Mouse (Mus musculus) activated CD4-positive, CD25-positive, alpha-beta regulatory T cell, adult 4 months (primary cell): Measurements from ENCODE around the gene Scamp3. TPM values are rescaled to one million over a fixed set of nuclear protein-coding genes. Genes with fewer than 3 reads are reported as not detected.

Source experiments
- ATAC-seq: one replicate; pipeline ENCODE4 v1.8.0; 2017
- polyA plus RNA-seq, 2 experiments: library from polyadenylated mRNA; unstranded; fragments of 100-300 nt; shearing (Covaris generic); gene quantifications; one replicate each; pipeline ENCODE4 v1.2.1; 2017

Scamp3 gene
- polyA plus RNA-seq, 2 experiments from 2014 or later: 160 to 182 TPM

DNA sequence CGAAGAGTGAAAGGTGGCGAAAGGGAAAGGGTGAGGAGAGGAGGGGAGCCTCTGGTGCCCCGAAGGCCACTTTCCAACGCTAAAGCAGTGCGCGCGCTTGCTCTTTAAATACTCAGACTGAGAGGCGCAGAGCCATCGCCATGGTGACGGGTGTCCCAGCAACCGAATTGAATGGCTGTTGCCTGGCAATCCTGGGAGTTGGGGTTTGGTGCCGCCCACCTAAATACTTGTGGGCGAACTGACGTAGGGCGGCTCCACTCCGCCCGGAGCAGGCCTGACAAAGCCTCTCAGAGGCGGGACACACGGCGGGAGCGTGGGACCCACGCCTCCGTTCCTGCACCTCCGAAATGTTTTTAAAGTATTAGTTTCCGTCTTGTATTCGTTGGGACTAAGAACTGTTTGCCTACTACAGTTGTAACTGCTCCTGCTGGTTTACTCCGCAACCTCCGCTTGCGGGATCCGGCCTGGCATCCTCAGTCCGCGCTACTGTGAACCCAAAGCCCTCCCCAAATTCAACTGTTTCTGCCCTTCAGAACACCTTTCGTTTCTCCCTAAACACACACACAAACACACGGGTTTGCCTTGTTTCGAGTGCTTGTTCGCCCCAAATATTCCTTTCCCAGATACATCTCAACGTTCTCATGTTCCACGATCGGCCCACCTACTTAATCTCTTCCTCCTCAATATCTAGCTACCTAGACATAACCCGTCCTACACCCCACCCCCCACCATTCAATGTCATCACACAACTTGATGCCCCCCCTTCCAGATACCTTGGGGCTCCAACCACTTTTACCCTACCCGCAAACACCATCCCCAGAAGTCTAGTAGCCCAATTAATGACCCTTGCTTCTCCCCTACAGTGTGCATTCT is 50.3 kb downstream of the Scamp3 start:
- peak; percentile 62 for ATAC-seq

DNA sequence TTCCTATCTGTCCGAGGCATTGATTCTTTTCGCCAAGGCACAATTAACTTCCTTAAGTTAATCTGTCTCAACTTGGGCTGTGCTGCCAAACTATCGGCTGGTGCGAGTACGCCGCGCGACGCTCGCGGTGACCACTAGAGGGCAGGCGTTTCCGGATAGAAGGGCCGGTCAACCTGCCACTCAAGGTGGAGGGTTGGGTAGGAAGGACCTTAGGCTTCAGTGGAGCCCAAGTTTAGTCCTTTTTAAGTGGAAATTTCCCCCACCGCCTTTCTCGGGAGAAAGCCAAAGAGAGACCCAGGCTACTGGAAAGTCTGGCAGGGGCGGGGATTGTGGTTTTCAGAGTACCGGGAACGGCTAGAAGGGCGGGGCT is 50.9 kb downstream of the Scamp3 start:
- peak; percentile 52 for ATAC-seq

DNA sequence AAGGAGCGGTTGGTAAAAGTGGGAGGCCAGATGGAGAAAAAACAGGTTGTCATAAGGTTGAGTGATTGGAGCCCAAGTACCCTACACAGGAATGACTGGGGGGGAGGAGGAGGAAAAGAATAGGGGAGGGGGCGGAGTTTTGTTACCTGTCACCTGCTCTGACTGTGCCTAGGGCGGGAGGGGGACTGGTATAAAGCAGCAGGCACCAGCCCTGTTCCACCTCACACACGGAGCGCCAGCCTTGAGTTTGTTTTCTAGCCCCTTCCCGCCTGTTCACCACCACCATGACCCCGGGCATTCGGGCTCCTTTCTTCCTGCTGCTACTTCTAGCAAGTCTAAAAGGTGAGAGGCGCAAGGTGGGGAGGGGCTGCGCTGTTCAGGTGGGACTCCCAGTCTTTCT is 51.6 kb downstream of the Scamp3 start, which contains the start of gene Muc1:
Muc1 (plus strand) TSS at position 222 of the 400 bp plus-strand sequence.
- no peak for ATAC-seq

DNA sequence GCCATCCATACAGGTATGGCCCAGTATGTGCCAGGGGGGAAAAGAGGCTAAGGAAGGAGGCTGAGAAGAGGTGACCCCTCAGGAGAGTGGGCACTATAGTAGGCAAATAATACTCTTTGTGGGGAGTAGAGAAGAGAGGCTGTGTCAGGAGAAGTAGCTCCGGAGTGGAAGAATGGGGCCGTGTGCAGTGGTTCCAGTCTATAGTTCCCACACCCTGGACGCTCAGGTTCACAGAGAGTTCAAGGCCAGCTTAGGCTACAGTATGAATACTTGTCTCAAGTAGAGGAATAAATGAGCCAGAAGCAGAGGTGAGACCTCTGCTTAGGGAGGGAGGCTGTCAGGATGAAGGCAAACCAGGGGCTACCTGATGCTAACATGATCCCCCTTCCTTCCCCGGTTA is 52.0 kb downstream of the Scamp3 start:
- no peak for ATAC-seq

DNA sequence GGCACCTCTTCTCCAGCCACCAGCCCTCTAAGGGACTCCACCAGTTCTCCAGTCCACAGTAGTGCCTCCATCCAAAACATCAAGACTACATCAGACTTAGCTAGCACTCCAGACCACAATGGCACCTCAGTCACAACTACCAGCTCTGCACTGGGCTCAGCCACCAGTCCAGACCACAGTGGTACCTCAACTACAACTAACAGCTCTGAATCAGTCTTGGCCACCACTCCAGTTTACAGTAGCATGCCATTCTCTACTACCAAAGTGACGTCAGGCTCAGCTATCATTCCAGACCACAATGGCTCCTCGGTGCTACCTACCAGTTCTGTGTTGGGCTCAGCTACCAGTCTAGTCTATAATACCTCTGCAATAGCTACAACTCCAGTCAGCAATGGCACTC is 53.3 kb downstream of the Scamp3 start:
- no peak for ATAC-seq

DNA sequence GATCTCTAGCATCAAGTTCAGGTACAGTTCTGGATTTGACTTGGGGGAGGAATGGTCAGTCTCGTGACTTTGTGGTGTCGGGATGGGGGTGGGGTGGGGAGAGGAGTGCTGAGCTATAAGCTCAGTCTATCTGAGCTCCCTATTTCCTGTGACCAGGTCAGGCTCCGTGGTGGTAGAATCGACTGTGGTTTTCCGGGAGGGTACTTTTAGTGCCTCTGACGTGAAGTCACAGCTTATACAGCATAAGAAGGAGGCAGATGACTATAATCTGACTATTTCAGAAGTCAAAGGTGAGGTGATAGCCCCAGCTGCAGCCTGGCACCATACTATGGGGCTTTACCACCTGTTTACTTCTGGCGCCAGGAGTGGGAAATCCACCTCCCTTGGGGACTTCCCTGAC is 54.1 kb downstream of the Scamp3 start:
- peak; percentile 56 for ATAC-seq

DNA sequence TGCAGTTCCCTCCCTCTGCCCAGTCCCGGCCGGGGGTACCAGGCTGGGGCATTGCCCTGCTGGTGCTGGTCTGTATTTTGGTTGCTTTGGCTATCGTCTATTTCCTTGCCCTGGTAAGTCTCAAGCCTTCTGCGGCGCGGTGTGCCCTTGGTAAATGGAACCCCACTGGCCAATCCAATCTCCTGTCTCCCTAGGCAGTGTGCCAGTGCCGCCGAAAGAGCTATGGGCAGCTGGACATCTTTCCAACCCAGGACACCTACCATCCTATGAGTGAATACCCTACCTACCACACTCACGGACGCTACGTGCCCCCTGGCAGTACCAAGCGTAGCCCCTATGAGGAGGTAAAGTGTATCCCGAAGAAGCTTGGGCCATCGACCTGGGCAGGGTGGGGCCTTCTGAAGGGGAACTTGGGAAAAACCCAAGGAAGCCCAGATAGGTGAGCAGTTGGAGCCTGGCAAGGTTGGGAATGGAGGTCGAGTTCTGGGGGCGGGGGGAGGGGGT is 54.6 kb downstream of the Scamp3 start:
- ATAC-seq: no peak

Other genes with a start within 250 kb of the Scamp3 start
- 10 to 100 TPM; 32.0 to 37.4 TPM for gene Ash1l, start 226.9 kb upstream of the Scamp3 start, polyA plus RNA-seq
- gene Dap3, start 226.3 kb upstream of the Scamp3 start, polyA plus RNA-seq: 100 to 1,000 TPM; 122 to 130 TPM
- 10 to 100 TPM; 54.4 to 70.3 TPM for gene Rusc1, start 84.2 kb upstream of the Scamp3 start, polyA plus RNA-seq
- under 1 TPM in 1 of 2 experiments, not detected in 1; 0.23 TPM for gene Gm43738, start 76.4 kb upstream of the Scamp3 start, polyA plus RNA-seq
- 10 to 100 TPM; 75.1 to 83.8 TPM for gene Fdps, start 75.5 kb upstream of the Scamp3 start, polyA plus RNA-seq
- not detected for gene Pklr, start 41.3 kb upstream of the Scamp3 start, polyA plus RNA-seq
- gene Hcn3, start 17.3 kb upstream of the Scamp3 start, polyA plus RNA-seq: under 1 TPM; 0.50 to 0.69 TPM
- 10 to 100 TPM; 12.4 to 18.5 TPM for gene Clk2, start 12.7 kb upstream of the Scamp3 start, polyA plus RNA-seq
- gene Fam189b, start 5.7 kb downstream of the Scamp3 start, polyA plus RNA-seq: 100 to 1,000 TPM; 158 to 168 TPM
- 10 to 100 TPM; 72.1 to 75.6 TPM for gene Gba, start 25.5 kb downstream of the Scamp3 start, polyA plus RNA-seq
- gene Thbs3, start 37.7 kb downstream of the Scamp3 start, polyA plus RNA-seq: 1 to 10 TPM in 1 of 2 experiments, under 1 TPM in 1; 0.22 to 2.4 TPM
- 100 to 1,000 TPM in 1 of 2 experiments, 10 to 100 TPM in 1; 90.7 to 112 TPM for gene Mtx1, start 49.6 kb downstream of the Scamp3 start, polyA plus RNA-seq
- gene Muc1, start 51.6 kb downstream of the Scamp3 start, polyA plus RNA-seq: under 1 TPM; 0.88 to 0.97 TPM
- gene Krtcap2, start 68.5 kb downstream of the Scamp3 start, polyA plus RNA-seq: 100 to 1,000 TPM; 275 to 319 TPM
- 1 to 10 TPM; 2.1 to 3.4 TPM for gene Trim46, start 68.8 kb downstream of the Scamp3 start, polyA plus RNA-seq
- 100 to 1,000 TPM; 124 to 160 TPM for gene Dpm3, start 81.9 kb downstream of the Scamp3 start, polyA plus RNA-seq
- gene Slc50a1, start 93.1 kb downstream of the Scamp3 start, polyA plus RNA-seq: 100 to 1,000 TPM; 195 to 254 TPM
- not detected for gene Efna1, start 103.7 kb downstream of the Scamp3 start, polyA plus RNA-seq
- not detected for gene Efna3, start 145.5 kb downstream of the Scamp3 start, polyA plus RNA-seq
- under 1 TPM; 0.28 to 0.50 TPM for gene Efna4, start 160.6 kb downstream of the Scamp3 start, polyA plus RNA-seq
- gene Adam15, start 172.5 kb downstream of the Scamp3 start, polyA plus RNA-seq: 10 to 100 TPM in 1 of 2 experiments, 1 to 10 TPM in 1; 7.7 to 12.7 TPM
- gene Dcst2, start 184.5 kb downstream of the Scamp3 start, polyA plus RNA-seq: under 1 TPM in 1 of 2 experiments, not detected in 1; 0.15 TPM
- under 1 TPM; 0.54 to 0.79 TPM for gene Dcst1, start 187.8 kb downstream of the Scamp3 start, polyA plus RNA-seq
- 10 to 100 TPM; 13.2 to 16.5 TPM for gene Zbtb7b, start 217.3 kb downstream of the Scamp3 start, polyA plus RNA-seq
- gene Lenep, start 225.3 kb downstream of the Scamp3 start, polyA plus RNA-seq: 1 to 10 TPM in 1 of 2 experiments, not detected in 1; 2.4 TPM
- 10 to 100 TPM; 37.7 to 45.7 TPM for gene Flad1, start 234.4 kb downstream of the Scamp3 start, polyA plus RNA-seq
- gene Cks1b, start 240.9 kb downstream of the Scamp3 start, polyA plus RNA-seq: 10 to 100 TPM; 70.8 to 92.3 TPM
- gene Shc1, start 241.0 kb downstream of the Scamp3 start, polyA plus RNA-seq: 10 to 100 TPM; 29.6 to 43.2 TPM